Mouse (Mus musculus): ENCODE data around the gene Tuba3a. TPM values are rescaled to one million over a fixed set of nuclear protein-coding genes. Genes with fewer than 3 reads are reported as not detected.

Tuba3a gene
- polyA plus RNA-seq, 1 experiment from 2014 or later = 0.10 TPM

GRCm38 (mm10) chr6:125264219-125264618 lies 21.6 kb downstream of the Tuba3a start:
- Histone ChIP-seq H3K36me3 (ENCODE audit: control insufficient read depth, insufficient read depth, low read length) (no peaks in the 10 kb centered on the region), H3K4me2 (ENCODE audit: low read length) (no peak overlapping the region), H3K27me3 (replicated peaks; ENCODE audit: control insufficient read depth, insufficient read depth, low read length) (no peaks in the 10 kb centered on the region), H3K27ac (ENCODE audit: low read depth, low read length) (no peak overlapping the region), H3K4me3 (ENCODE audit: low read length) (no peak overlapping the region), H3K9me3 (ENCODE audit: control insufficient read depth, low read length) (no peaks in the 10 kb centered on the region), H3K4me1 (ENCODE audit: control insufficient read depth, insufficient read depth, low read depth, low read length) (no peaks in the 10 kb centered on the region), H3K9ac (ENCODE audit: low read depth, low read length) (no peak overlapping the region)
- no peak for ATAC-seq
- WGBS = 88% methylated on average over 9 of the region's 9 CpGs

- H3K36me3 ChIP-seq (ENCODE audit: control insufficient read depth, insufficient read depth, low read length) = no peaks in the 10 kb centered on the region
- 77% methylated on average over 10 of the region's 10 CpGs for WGBS
- no peaks in the 10 kb centered on the region for H3K9me3 ChIP-seq (ENCODE audit: control insufficient read depth, low read length)
- no peak overlapping the region for H3K4me2 ChIP-seq (ENCODE audit: low read length)
- H3K4me1 ChIP-seq (ENCODE audit: control insufficient read depth, insufficient read depth, low read depth, low read length) = no peaks in the 10 kb centered on the region
- no peak overlapping the region for H3K27ac ChIP-seq (ENCODE audit: low read depth, low read length)
- no peak overlapping the region for H3K9ac ChIP-seq (ENCODE audit: low read depth, low read length)
- H3K27me3 ChIP-seq (replicated peaks; ENCODE audit: control insufficient read depth, insufficient read depth, low read length) = no peaks in the 10 kb centered on the region
- ATAC-seq = no peak
- no peak overlapping the region for H3K4me3 ChIP-seq (ENCODE audit: low read length)
These were observed 25.8 kb downstream of the Tuba3a start for GRCm38 (mm10) chr6:125260006-125260555.

- Histone ChIP-seq H3K9me3 (ENCODE audit: control insufficient read depth, low read length) (no peaks in the 10 kb centered on the region), H3K27ac (ENCODE audit: low read depth, low read length) (no peak overlapping the region), H3K36me3 (ENCODE audit: control insufficient read depth, insufficient read depth, low read length) (no peaks in the 10 kb centered on the region), H3K4me3 (ENCODE audit: low read length) (no peak overlapping the region), H3K4me2 (ENCODE audit: low read length) (no peak overlapping the region), H3K4me1 (ENCODE audit: control insufficient read depth, insufficient read depth, low read depth, low read length) (no peaks in the 10 kb centered on the region), H3K9ac (ENCODE audit: low read depth, low read length) (no peak overlapping the region), H3K27me3 (replicated peaks; ENCODE audit: control insufficient read depth, insufficient read depth, low read length) (no peaks in the 10 kb centered on the region)
- WGBS = 87% methylated on average over 8 of the region's 8 CpGs
- no peak for ATAC-seq
These were observed 29.4 kb downstream of the Tuba3a start for GRCm38 (mm10) chr6:125256222-125256966.

- no peaks in the 10 kb centered on the region for H3K27me3 ChIP-seq (replicated peaks; ENCODE audit: control insufficient read depth, insufficient read depth, low read length)
- no peaks in the 10 kb centered on the region for H3K36me3 ChIP-seq (ENCODE audit: control insufficient read depth, insufficient read depth, low read length)
- H3K27ac ChIP-seq (ENCODE audit: low read depth, low read length) = no peak overlapping the region
- H3K4me3 ChIP-seq (ENCODE audit: low read length) = no peak overlapping the region
- no peaks in the 10 kb centered on the region for H3K4me1 ChIP-seq (ENCODE audit: control insufficient read depth, insufficient read depth, low read depth, low read length)
- no peak overlapping the region for H3K4me2 ChIP-seq (ENCODE audit: low read length)
- H3K9ac ChIP-seq (ENCODE audit: low read depth, low read length) = no peak overlapping the region
- ATAC-seq = no peak
- 91% methylated on average over 7 of the region's 7 CpGs for WGBS
- no peaks in the 10 kb centered on the region for H3K9me3 ChIP-seq (ENCODE audit: control insufficient read depth, low read length)
These were observed 30.3 kb downstream of the Tuba3a start for GRCm38 (mm10) chr6:125255516-125256044.

GRCm38 (mm10) chr6:125253863-125254715 lies 31.8 kb downstream of the Tuba3a start:
- no peaks in the 10 kb centered on the region for H3K9me3 ChIP-seq (ENCODE audit: control insufficient read depth, low read length)
- no peak overlapping the region for H3K4me3 ChIP-seq (ENCODE audit: low read length)
- no peak for ATAC-seq
- H3K4me2 ChIP-seq (ENCODE audit: low read length) = no peak overlapping the region
- no peak overlapping the region for H3K27ac ChIP-seq (ENCODE audit: low read depth, low read length)
- WGBS = 78% methylated on average over 14 of the region's 14 CpGs
- no peak overlapping the region for H3K9ac ChIP-seq (ENCODE audit: low read depth, low read length)
- H3K36me3 ChIP-seq (ENCODE audit: control insufficient read depth, insufficient read depth, low read length) = no peaks in the 10 kb centered on the region
- no peaks in the 10 kb centered on the region for H3K27me3 ChIP-seq (replicated peaks; ENCODE audit: control insufficient read depth, insufficient read depth, low read length)
- H3K4me1 ChIP-seq (ENCODE audit: control insufficient read depth, insufficient read depth, low read depth, low read length) = no peaks in the 10 kb centered on the region

GRCm38 (mm10) chr6:125252711-125253110 lies 33.1 kb downstream of the Tuba3a start:
- Histone ChIP-seq H3K36me3 (ENCODE audit: control insufficient read depth, insufficient read depth, low read length) (no peaks in the 10 kb centered on the region), H3K9me3 (ENCODE audit: control insufficient read depth, low read length) (no peaks in the 10 kb centered on the region), H3K9ac (ENCODE audit: low read depth, low read length) (no peak overlapping the region), H3K4me2 (ENCODE audit: low read length) (no peak overlapping the region), H3K4me1 (ENCODE audit: control insufficient read depth, insufficient read depth, low read depth, low read length) (no peaks in the 10 kb centered on the region), H3K27me3 (replicated peaks; ENCODE audit: control insufficient read depth, insufficient read depth, low read length) (no peaks in the 10 kb centered on the region), H3K4me3 (ENCODE audit: low read length) (no peak overlapping the region), H3K27ac (ENCODE audit: low read depth, low read length) (no peak overlapping the region)
- 94% methylated on average over 8 of the region's 8 CpGs for WGBS
- no peak for ATAC-seq

GRCm38 (mm10) chr6:125252285-125252684 lies 33.6 kb downstream of the Tuba3a start:
- Histone ChIP-seq H3K4me3 (ENCODE audit: low read length) (no peak overlapping the region), H3K4me2 (ENCODE audit: low read length) (no peak overlapping the region), H3K36me3 (ENCODE audit: control insufficient read depth, insufficient read depth, low read length) (no peaks in the 10 kb centered on the region), H3K9ac (ENCODE audit: low read depth, low read length) (no peak overlapping the region), H3K27ac (ENCODE audit: low read depth, low read length) (no peak overlapping the region), H3K4me1 (ENCODE audit: control insufficient read depth, insufficient read depth, low read depth, low read length) (no peaks in the 10 kb centered on the region), H3K27me3 (replicated peaks; ENCODE audit: control insufficient read depth, insufficient read depth, low read length) (no peaks in the 10 kb centered on the region), H3K9me3 (ENCODE audit: control insufficient read depth, low read length) (no peaks in the 10 kb centered on the region)
- no peak for ATAC-seq
- WGBS = 88% methylated on average over 3 of the region's 3 CpGs

- WGBS = 68% methylated on average over 1 of the region's 1 CpGs
- H3K36me3 ChIP-seq (ENCODE audit: control insufficient read depth, insufficient read depth, low read length) = no peaks in the 10 kb centered on the region
- H3K9ac ChIP-seq (ENCODE audit: low read depth, low read length) = no peak overlapping the region
- H3K4me2 ChIP-seq (ENCODE audit: low read length) = no peak overlapping the region
- H3K4me1 ChIP-seq (ENCODE audit: control insufficient read depth, insufficient read depth, low read depth, low read length) = no peaks in the 10 kb centered on the region
- no peaks in the 10 kb centered on the region for H3K9me3 ChIP-seq (ENCODE audit: control insufficient read depth, low read length)
- ATAC-seq = no peak
- H3K27me3 ChIP-seq (replicated peaks; ENCODE audit: control insufficient read depth, insufficient read depth, low read length) = no peaks in the 10 kb centered on the region
- no peak overlapping the region for H3K27ac ChIP-seq (ENCODE audit: low read depth, low read length)
- H3K4me3 ChIP-seq (ENCODE audit: low read length) = no peak overlapping the region
These were observed 41.3 kb downstream of the Tuba3a start for GRCm38 (mm10) chr6:125244551-125244950.

GRCm38 (mm10) chr6:125241566-125241965 lies 44.3 kb downstream of the Tuba3a start:
- no peak overlapping the region for H3K9ac ChIP-seq (ENCODE audit: low read depth, low read length)
- no peak overlapping the region for H3K27ac ChIP-seq (ENCODE audit: low read depth, low read length)
- no peaks in the 10 kb centered on the region for H3K9me3 ChIP-seq (ENCODE audit: control insufficient read depth, low read length)
- H3K4me2 ChIP-seq (ENCODE audit: low read length) = no peak overlapping the region
- H3K4me3 ChIP-seq (ENCODE audit: low read length) = no peak overlapping the region
- 89% methylated on average over 8 of the region's 8 CpGs for WGBS
- no peaks in the 10 kb centered on the region for H3K36me3 ChIP-seq (ENCODE audit: control insufficient read depth, insufficient read depth, low read length)
- no peak for ATAC-seq
- H3K4me1 ChIP-seq (ENCODE audit: control insufficient read depth, insufficient read depth, low read depth, low read length) = no peaks in the 10 kb centered on the region
- H3K27me3 ChIP-seq (replicated peaks; ENCODE audit: control insufficient read depth, insufficient read depth, low read length) = no peaks in the 10 kb centered on the region

All from hindbrain, embryonic 16.5 days (tissue).